Mouse (Mus musculus) sigmoid colon, adult 10 weeks (tissue): ENCODE measurements around the gene Sirt6. TPM values are rescaled to one million over a fixed set of nuclear protein-coding genes. Genes with fewer than 3 reads are reported as not detected.

Experiments
- polyA plus RNA-seq: library from polyadenylated mRNA; stranded (reverse); fragments of 350-450 nt; fragmentation: Illumina TruSeq; extraction: RNeasy Lipid Tissue Mini Kit (QIAGEN cat#74804); gene quantifications from one replicate; pipeline ENCODE4 v1.2.3, GENCODE M21; 2014; ENCODE audit warnings: low read depth, low replicate concordance

Gene Sirt6
- polyA plus RNA-seq = not detected

GRCm38 (mm10) chr10:81626994-81627835 is at the start of gene Sirt6:
Gene Sirt6 (minus strand): TSS chr10:81627797.

GRCm38 (mm10) chr10:81648803-81649775 is 21.5 kb upstream of the Sirt6 start, which contains the start of gene Gm10778:
Gene Gm10778 (plus strand): TSS chr10:81649059.

GRCm38 (mm10) chr10:81628390-81628789 is 793 bp upstream of the Sirt6 start, which contains the start of gene Ankrd24:
Gene Ankrd24 (plus strand): TSS chr10:81628540.

GRCm38 (mm10) chr10:81605974-81606751 is 21.4 kb downstream of the Sirt6 start, which contains the start of gene BC025920:
Gene BC025920 (plus strand): TSS chr10:81606270.

GRCm38 (mm10) chr10:81600738-81601203 is 26.8 kb downstream of the Sirt6 start, which contains the start of gene Tle6:
Gene Tle6 (minus strand): TSS chr10:81601073.

GRCm38 (mm10) chr10:81574081-81575056 is 53.2 kb downstream of the Sirt6 start, which contains the start of gene Tle2:
Gene Tle2 (plus strand): TSS chr10:81574561.

Other genes starting within 250 kb of the Sirt6 start
- gene Fzr1, start 249.3 kb downstream of the Sirt6 start, polyA plus RNA-seq = 0.19 TPM
- not detected for gene Dohh, start 243.4 kb downstream of the Sirt6 start, polyA plus RNA-seq
- gene Gm48551, start 243.3 kb downstream of the Sirt6 start, polyA plus RNA-seq = 0.32 TPM
- gene Gm48552, start 238.8 kb downstream of the Sirt6 start, polyA plus RNA-seq = not detected
- gene Smim24, start 234.7 kb downstream of the Sirt6 start, polyA plus RNA-seq = 21.2 TPM
- gene Nfic, start 172.2 kb downstream of the Sirt6 start, polyA plus RNA-seq = 8.2 TPM
- gene Celf5, start 145.1 kb downstream of the Sirt6 start, polyA plus RNA-seq = 3.1 TPM
- not detected for gene Ncln, start 131.4 kb downstream of the Sirt6 start, polyA plus RNA-seq
- gene S1pr4, start 127.7 kb downstream of the Sirt6 start, polyA plus RNA-seq = not detected
- gene Gna15, start 103.6 kb downstream of the Sirt6 start, polyA plus RNA-seq = not detected
- 8.6 TPM for gene Gna11, start 82.6 kb downstream of the Sirt6 start, polyA plus RNA-seq
- gene Aes, start 68.3 kb downstream of the Sirt6 start, polyA plus RNA-seq = 16.2 TPM
- gene Tle2, start 53.2 kb downstream of the Sirt6 start, polyA plus RNA-seq = 1.1 TPM
- 2.0 TPM for gene Tle6, start 26.7 kb downstream of the Sirt6 start, polyA plus RNA-seq
- gene BC025920, start 21.5 kb downstream of the Sirt6 start, polyA plus RNA-seq = 3.1 TPM
- gene Ankrd24, start 743 bp upstream of the Sirt6 start, polyA plus RNA-seq = 2.2 TPM
- 16.4 TPM for gene Gm10778, start 21.3 kb upstream of the Sirt6 start, polyA plus RNA-seq
- gene Zfp433, start 77.0 kb upstream of the Sirt6 start, polyA plus RNA-seq = 35.5 TPM
- 15.8 TPM for gene Gm3055, start 143.4 kb upstream of the Sirt6 start, polyA plus RNA-seq
- gene Gm4767, start 184.4 kb upstream of the Sirt6 start, polyA plus RNA-seq = 4.2 TPM
- gene Gm32687, start 236.1 kb upstream of the Sirt6 start, polyA plus RNA-seq = 25.6 TPM